Mouse (Mus musculus) cerebellum, adult 11 months (tissue): ENCODE data around the gene Fam122a.

Experiments used
- DNase-seq: peaks from one replicate; pipeline ENCODE4 v3.0.0; 2022

The Fam122a gene

GRCm38 (mm10) chr19:24426759-24427181 lies 50.4 kb downstream of the Fam122a start:
- no peak for DNase-seq
